Mouse (Mus musculus) forebrain, postnatal 0 days (tissue): ENCODE measurements around the gene Apopt1. TPM values are rescaled to one million over a fixed set of nuclear protein-coding genes. Genes with fewer than 3 reads are reported as not detected.

Experiments used
- ATAC-seq: fragments of 200-750 bp; cut with Nextera tagmentation; 2 replicates; pipeline ENCODE4 v1.8.0; 2017; ENCODE audit warnings: mild to moderate bottlenecking, moderate library complexity
- DNase-seq: peaks from one replicate; pipeline ENCODE4 v3.0.0-alpha.2; 2015
- H3K27ac ChIP-seq: fragments of 300-500 bp; sonication (generic); 2 replicates; pipeline ENCODE4 v1.5.1; 2014; ENCODE audit warnings: low read depth, mild to moderate bottlenecking, antibody characterized with exemption, low read length, moderate library complexity, mixed read lengths
- H3K27me3 ChIP-seq: fragments of 300-500 bp; sonication (generic); 2 replicates; pipeline ENCODE4 v1.6.1; 2014; ENCODE audit warnings: mild to moderate bottlenecking, low read length, mixed read lengths; ENCODE audit not compliant: insufficient read depth
- H3K36me3 ChIP-seq: fragments of 300-500 bp; sonication (generic); 2 replicates; pipeline ENCODE4 v1.6.1; 2014; ENCODE audit warnings: mild to moderate bottlenecking, moderate library complexity; ENCODE audit not compliant: insufficient read depth
- H3K4me1 ChIP-seq: fragments of 300-500 bp; sonication (generic); 2 replicates; pipeline ENCODE4 v1.6.1; 2014; ENCODE audit warnings: antibody characterized with exemption; ENCODE audit not compliant: insufficient read depth
- H3K4me2 ChIP-seq: fragments of 300-500 bp; sonication (generic); 2 replicates; pipeline ENCODE4 v1.6.1; 2014; ENCODE audit warnings: low read depth, mild to moderate bottlenecking, moderate library complexity
- H3K4me3 ChIP-seq: fragments of 300-500 bp; sonication (generic); 2 replicates; pipeline ENCODE4 v1.5.1; 2014; ENCODE audit warnings: low read depth, low read length, mixed read lengths
- H3K9ac ChIP-seq: fragments of 300-500 bp; sonication (generic); 2 replicates; pipeline ENCODE4 v1.6.1; 2014; ENCODE audit warnings: mild to moderate bottlenecking
- H3K9me3 ChIP-seq: fragments of 300-500 bp; sonication (generic); 2 replicates; pipeline ENCODE4 v1.6.1; 2016; ENCODE audit warnings: low read length
- CTCF ChIP-seq: sonication (generic); IDR thresholded peaks from 2 replicates; pipeline ENCODE4 v1.5.1; 2016; ENCODE audit warnings: antibody characterized with exemption, control low read depth, low read depth
- WGBS: fragments of 180-500 bp; shearing (Covaris S2); extraction: QIAGEN DNeasy Blood & Tissue Kit; methylation state at CpG from one replicate; pipeline ENCODE4 v1.1.7; 2014; 5-methylcytosine and 5-hydroxymethylcytosine counted together
- polyA plus RNA-seq: library from polyadenylated mRNA; unstranded; fragments of >200 nt; fragmentation: Nextera tagmentation; extraction: Ambion mirVana; gene quantifications from 2 replicates; pipeline ENCODE4 v1.2.1, GENCODE M21; 2015
- total RNA-seq: library from RNA; depleted of rRNA; stranded (reverse); fragments of >200 nt; gene quantifications from 2 replicates; pipeline ENCODE4 v1.2.3, GENCODE M21; 2014

Gene Apopt1
- total and polyA plus RNA-seq, 2 experiments from 2014 or later: 27.8 to 59.8 TPM

GRCm38 (mm10) chr12:111669000-111669788, 43.9 kb upstream of the Apopt1 start:
- 48% methylated on average over 23 of the region's 23 CpGs for WGBS
- peaks cover 19% of the 10 kb centered on the region for H3K4me1 ChIP-seq

GRCm38 (mm10) chr12:111669961-111670360, 43.1 kb upstream of the Apopt1 start:
- no peak for TF ChIP-seq CTCF
- peak overlapping the region; percentile 97 for H3K9ac ChIP-seq
- H3K4me3 ChIP-seq: peak overlapping the region; percentile 82
- no peaks in the 10 kb centered on the region for H3K9me3 ChIP-seq
- peaks cover 19% of the 10 kb centered on the region for H3K4me1 ChIP-seq
- DNase-seq (no peak), ATAC-seq (no peak)
- peak overlapping the region; percentile 93 for H3K4me2 ChIP-seq
- H3K27me3 ChIP-seq: no peaks in the 10 kb centered on the region
- peaks cover 20% of the 10 kb centered on the region; the same call in 1 of the 2 replicates for H3K36me3 ChIP-seq
- no peak overlapping the region for H3K27ac ChIP-seq
- WGBS: 27% methylated on average over 8 of the region's 8 CpGs

More at GRCm38 (mm10) chr12:111669000-111669788, 43.9 kb upstream of the Apopt1 start:
- DNase-seq: no peak
- TF ChIP-seq CTCF: no peak
- Histone ChIP-seq H3K4me3 (peak overlapping the region; percentile 11; the same call in 1 of the 2 replicates), H3K36me3 (peaks cover 20% of the 10 kb centered on the region; the same call in 1 of the 2 replicates), H3K27me3 (no peaks in the 10 kb centered on the region), H3K9ac (0 out of 2 replicates have a peak overlapping the region, but pooled peaks have one; percentile 10), H3K9me3 (no peaks in the 10 kb centered on the region), H3K27ac (peak overlapping the region; percentile 62), H3K4me2 (peak overlapping the region; percentile 93)
- no peak for ATAC-seq

DNA sequence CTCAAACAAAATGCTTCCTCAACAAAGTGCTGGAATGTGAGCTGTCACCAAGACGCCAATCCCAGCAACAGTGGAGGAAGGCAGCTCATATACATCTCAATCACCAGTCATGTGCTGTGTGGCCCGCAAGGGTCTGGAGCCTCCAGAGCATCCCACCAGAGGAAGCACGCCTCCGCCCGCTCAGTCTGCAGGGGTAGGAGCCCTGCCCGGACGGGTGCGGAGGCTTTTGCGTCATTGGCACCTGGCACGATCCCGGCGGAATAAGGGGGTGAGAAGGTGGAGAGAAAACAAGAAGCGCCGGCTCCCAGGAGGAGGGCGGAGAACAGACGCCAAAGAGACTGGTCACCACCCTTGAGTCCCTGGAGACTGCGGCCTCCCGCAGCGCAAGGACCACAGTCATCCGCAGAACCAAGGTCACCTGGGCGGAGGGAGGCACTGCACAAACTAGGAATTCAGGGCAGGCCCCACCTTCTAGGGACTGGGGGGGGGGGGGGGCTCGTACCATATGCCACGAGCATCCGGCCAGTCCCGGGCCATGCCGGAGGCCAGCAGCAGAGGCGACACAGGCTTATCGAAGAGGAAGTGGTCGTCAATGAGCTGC, 42.6 kb upstream of the Apopt1 start:
- Histone ChIP-seq H3K9ac (peak overlapping the region; percentile 97), H3K4me1 (peaks cover 19% of the 10 kb centered on the region), H3K4me2 (peak overlapping the region; percentile 93), H3K36me3 (peaks cover 17% of the 10 kb centered on the region; the same call in 1 of the 2 replicates), H3K9me3 (no peaks in the 10 kb centered on the region), H3K4me3 (peak overlapping the region; percentile 82), H3K27ac (0 out of 2 replicates have a peak overlapping the region, but pooled peaks have one; percentile 35), H3K27me3 (no peaks in the 10 kb centered on the region)
- no peak for TF ChIP-seq CTCF
- ATAC-seq (no peak), DNase-seq (no peak)
- WGBS: 2% methylated on average over 29 of the region's 29 CpGs

- peak; percentile 54 for DNase-seq
Measured at GRCm38 (mm10) chr12:111670976-111671375, 42.1 kb upstream of the Apopt1 start.

DNA sequence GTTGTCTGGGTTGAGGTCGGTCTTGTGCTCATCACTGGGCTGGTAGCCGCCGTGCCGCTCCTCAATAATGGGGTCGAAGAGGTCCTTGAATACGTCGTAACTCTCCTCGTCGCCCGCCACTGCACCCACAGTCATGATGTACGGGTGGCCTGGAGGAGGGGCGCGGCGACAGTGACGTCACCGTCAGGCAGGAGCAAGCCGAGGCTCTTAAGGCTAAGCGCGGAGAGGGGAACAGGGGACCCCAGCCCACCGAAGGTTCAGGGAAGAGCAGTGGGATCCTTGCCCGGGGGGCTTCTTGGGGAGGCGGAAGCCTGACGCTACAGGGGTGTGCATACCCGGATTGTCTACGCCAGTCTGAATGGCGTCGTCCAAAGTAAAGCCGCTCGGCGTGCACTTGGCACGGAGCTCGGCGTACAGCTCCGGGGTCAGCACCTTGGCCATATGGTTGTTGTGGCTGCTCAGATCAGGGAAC, 41.6 kb upstream of the Apopt1 start:
- peak; percentile 70 for ATAC-seq

More at GRCm38 (mm10) chr12:111670976-111671375, 42.1 kb upstream of the Apopt1 start:
- peak overlapping the region; percentile 97 for H3K9ac ChIP-seq
- peak overlapping the region; percentile 93 for H3K4me2 ChIP-seq
- no peak for TF ChIP-seq CTCF
- WGBS: 2% methylated on average over 34 of the region's 35 CpGs
- H3K9me3 ChIP-seq: no peaks in the 10 kb centered on the region
- peak overlapping the region; percentile 82 for H3K4me3 ChIP-seq
- peak; percentile 16; the same call in 1 of the 2 replicates for ATAC-seq
- no peaks in the 10 kb centered on the region for H3K27me3 ChIP-seq
- H3K36me3 ChIP-seq: peaks cover 17% of the 10 kb centered on the region; the same call in 1 of the 2 replicates
- H3K27ac ChIP-seq: peak overlapping the region; percentile 91
- peaks cover 19% of the 10 kb centered on the region for H3K4me1 ChIP-seq

DNA sequence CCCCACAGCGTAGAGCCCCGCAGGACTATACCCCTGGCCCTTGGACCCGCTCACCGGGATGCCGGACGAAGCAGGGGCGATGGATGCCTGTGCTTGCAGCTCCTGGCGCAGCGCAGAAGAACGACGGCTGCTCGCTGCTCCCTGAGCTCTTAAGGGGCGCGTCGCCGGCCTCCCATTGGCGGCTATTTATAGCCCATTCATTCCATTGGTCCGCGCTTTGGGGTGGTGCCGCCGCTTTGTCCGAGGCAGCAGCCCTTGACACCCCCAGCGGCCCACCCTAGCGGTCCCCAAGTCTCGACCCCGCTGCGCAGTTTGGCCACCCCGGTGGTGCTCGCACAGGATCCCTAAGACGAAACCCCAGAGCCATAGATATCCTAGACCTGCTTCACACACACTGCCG, 40.9 kb upstream of the Apopt1 start, which contains the start of gene Ckb:
Gene Ckb, minus strand, starts transcription at position 163 of the 400 bp plus-strand sequence.
- Histone ChIP-seq H3K27ac (peak within 1 kb of the TSS; percentile 91), H3K4me2 (peak within 1 kb of the TSS; percentile 93), H3K4me1 (peaks cover 22% of the 10 kb centered on the region), H3K4me3 (peak within 1 kb of the TSS; percentile 82), H3K27me3 (no peaks in the 10 kb centered on the region), H3K9ac (peak within 1 kb of the TSS; percentile 97), H3K9me3 (no peaks in the 10 kb centered on the region), H3K36me3 (peaks cover 10% of the 10 kb centered on the region; the same call in 1 of the 2 replicates)
- ATAC-seq (peak; percentile 91), DNase-seq (peak; percentile 96)
- peak; percentile 26; the same call in 1 of the 2 replicates for TF ChIP-seq CTCF
- 4% methylated on average over 31 of the region's 31 CpGs for WGBS

More for the DNA sequence above, 41.6 kb upstream of the Apopt1 start:
- H3K9ac ChIP-seq: peak overlapping the region; percentile 97
- DNase-seq: peak; percentile 87
- H3K36me3 ChIP-seq: peaks cover 17% of the 10 kb centered on the region; the same call in 1 of the 2 replicates
- peak overlapping the region; percentile 91 for H3K27ac ChIP-seq
- peak overlapping the region; percentile 82 for H3K4me3 ChIP-seq
- H3K9me3 ChIP-seq: no peaks in the 10 kb centered on the region
- TF ChIP-seq CTCF: no peak
- peaks cover 19% of the 10 kb centered on the region for H3K4me1 ChIP-seq
- 4% methylated on average over 34 of the region's 34 CpGs for WGBS
- H3K27me3 ChIP-seq: no peaks in the 10 kb centered on the region
- peak overlapping the region; percentile 93 for H3K4me2 ChIP-seq
